Mouse (Mus musculus) lung, postnatal 0 days (tissue): ENCODE results near the gene Map3k7cl.

ENCODE experiments used
- CTCF ChIP-seq: IDR thresholded peaks from 2 replicates; pipeline ENCODE4 v1.5.1; 2016; ENCODE audit warnings: antibody characterized with exemption, mild to moderate bottlenecking
- EP300 ChIP-seq: IDR thresholded peaks from 2 replicates; pipeline ENCODE4 v1.6.1; 2016; ENCODE audit warnings: antibody characterized with exemption, mild to moderate bottlenecking, control low read depth

DNA sequence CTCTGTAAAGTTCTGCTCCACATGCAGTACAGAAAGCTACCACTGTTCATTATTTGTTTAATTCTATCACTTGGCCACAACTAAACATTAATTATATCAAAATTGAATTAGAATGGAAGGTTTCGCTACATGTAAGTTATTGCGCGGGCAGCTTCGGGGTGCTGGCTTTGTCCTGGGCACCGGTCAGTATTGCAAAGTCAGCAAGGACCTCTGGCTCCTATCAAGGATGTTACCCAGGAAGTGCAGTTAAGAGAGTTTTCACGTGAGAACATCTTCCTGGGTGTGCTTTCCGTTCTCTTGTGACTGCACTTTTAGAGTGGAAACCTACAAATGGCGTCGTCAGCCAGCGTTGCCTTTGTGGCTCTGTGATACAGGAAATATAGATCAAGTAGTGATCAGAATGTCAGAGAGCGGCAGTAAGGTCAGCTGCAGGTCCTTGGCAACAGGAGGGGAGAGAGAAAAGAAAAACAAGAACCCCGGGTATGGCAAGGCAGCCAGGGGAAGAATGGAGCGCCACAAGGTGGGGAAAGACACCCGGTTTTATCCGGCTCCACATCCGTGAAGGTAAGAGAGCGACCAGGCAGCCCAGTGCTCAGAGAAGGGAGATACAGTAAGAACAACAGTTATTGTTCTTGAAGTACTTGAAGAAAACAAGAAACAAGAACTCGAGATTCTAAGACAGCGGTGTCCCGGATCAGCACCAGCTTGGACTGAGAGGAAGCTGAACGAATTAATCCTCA, 57.6 kb downstream of the Map3k7cl start:
- TF ChIP-seq CTCF: no peak
- TF ChIP-seq EP300: no peak
